Mouse (Mus musculus) myocyte (in vitro differentiated cells): Measurements from ENCODE around the gene 4933430I17Rik.

Experiments used
- CEBPB ChIP-seq: IDR thresholded peaks from 2 replicates; pipeline ENCODE4 v1.6.1; 2011; ENCODE audit warnings: mild to moderate bottlenecking, moderate library complexity; ENCODE audit not compliant: poor library complexity, insufficient read depth, severe bottlenecking
- E2F4 ChIP-seq: IDR thresholded peaks from one replicate; pipeline ENCODE4 v1.6.1; 2011; ENCODE audit warnings: mild to moderate bottlenecking, control low read depth, moderate library complexity; ENCODE audit not compliant: insufficient read depth
- MAX ChIP-seq: IDR thresholded peaks from one replicate; pipeline ENCODE4 v1.6.1; 2011; ENCODE audit warnings: low read depth, mild to moderate bottlenecking, control low read depth
- MYOD1 ChIP-seq, 3 experiments: IDR thresholded peaks; one replicate each; pipeline ENCODE4 v1.6.1; 2011; ENCODE audit warnings: control low read depth in 2 of 3, low read depth in 2 of 3, mild to moderate bottlenecking in 2 of 3, moderate library complexity in 1 of 3; ENCODE audit not compliant: insufficient read length in 2 of 3, control insufficient read depth in 1 of 3
- MYOG ChIP-seq, 3 experiments: IDR thresholded peaks; one replicate each; pipeline ENCODE4 v1.6.1; 2011; ENCODE audit warnings: control low read depth in 2 of 3, low read depth in 2 of 3, mild to moderate bottlenecking in 2 of 3; ENCODE audit not compliant: insufficient read length in 2 of 3, control insufficient read depth in 1 of 3, insufficient read depth in 1 of 3
- POLR2A ChIP-seq: IDR thresholded peaks from one replicate; pipeline ENCODE4 v1.6.1; 2011; ENCODE audit warnings: low read depth, mild to moderate bottlenecking, control low read depth, moderate library complexity; ENCODE audit not compliant: insufficient read length
- POLR2AphosphoS2 ChIP-seq: IDR thresholded peaks from one replicate; pipeline ENCODE4 v1.6.1; 2011; ENCODE audit warnings: low read depth, control low read depth; ENCODE audit not compliant: insufficient read length
- REST ChIP-seq: IDR thresholded peaks from one replicate; pipeline ENCODE4 v1.6.1; 2011; ENCODE audit warnings: mild to moderate bottlenecking, control low read depth, moderate library complexity; ENCODE audit not compliant: insufficient read depth, insufficient read length
- SRF ChIP-seq: IDR thresholded peaks from one replicate; pipeline ENCODE4 v1.6.1; 2011; ENCODE audit warnings: low read depth; ENCODE audit not compliant: control insufficient read depth, insufficient read length
- TCF12 ChIP-seq: IDR thresholded peaks from one replicate; pipeline ENCODE4 v1.6.1; 2011; ENCODE audit warnings: mild to moderate bottlenecking, control low read depth; ENCODE audit not compliant: poor library complexity, insufficient read depth, severe bottlenecking
- TCF3 ChIP-seq: IDR thresholded peaks from one replicate; pipeline ENCODE4 v1.6.1; 2011; ENCODE audit warnings: low read depth, control low read depth; ENCODE audit not compliant: insufficient read length
- USF1 ChIP-seq: IDR thresholded peaks from one replicate; pipeline ENCODE4 v1.6.1; 2011; ENCODE audit warnings: low read depth, mild to moderate bottlenecking, control low read depth, moderate library complexity

DNA sequence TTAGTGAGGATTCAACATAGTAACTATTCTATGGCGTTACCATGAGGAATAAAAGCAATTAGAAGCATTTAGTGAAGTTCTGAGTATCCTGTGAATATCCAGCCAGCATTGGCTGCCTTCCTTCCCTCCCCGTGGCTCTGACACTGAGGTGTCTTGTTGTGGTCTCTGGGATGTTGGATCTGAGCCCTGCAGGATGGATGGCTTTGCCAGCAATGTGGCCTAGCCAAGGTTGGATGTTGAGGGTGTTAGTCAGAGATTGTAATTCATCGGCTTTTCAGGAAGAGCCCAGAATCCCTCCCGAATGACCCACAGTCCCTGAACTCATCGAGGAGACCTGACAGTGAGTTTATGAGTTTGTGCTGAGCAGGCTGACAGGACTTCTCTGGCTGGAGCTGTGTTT is 70.9 kb downstream of the 4933430I17Rik start:
- TF ChIP-seq POLR2A (no peak), TCF12 (no peak), MYOG (IDR thresholded peaks at IDR 0.05; ENCODE audit: control insufficient read depth in 1 of 3, insufficient read depth in 1 of 3, insufficient read length in 2 of 3, low read depth in 2 of 3) (no peak), E2F4 (no peak), REST (no peak), MAX (no peak), USF1 (no peak), POLR2AphosphoS2 (no peak), MYOD1 (IDR thresholded peaks at IDR 0.05; ENCODE audit: control insufficient read depth in 1 of 3, insufficient read length in 2 of 3, low read depth in 2 of 3) (no peak), TCF3 (no peak), SRF (no peak), CEBPB (no peak)
